Comparison of ENCODE assay signal across 8 mouse cellular contexts in the genomic region with DNA sequence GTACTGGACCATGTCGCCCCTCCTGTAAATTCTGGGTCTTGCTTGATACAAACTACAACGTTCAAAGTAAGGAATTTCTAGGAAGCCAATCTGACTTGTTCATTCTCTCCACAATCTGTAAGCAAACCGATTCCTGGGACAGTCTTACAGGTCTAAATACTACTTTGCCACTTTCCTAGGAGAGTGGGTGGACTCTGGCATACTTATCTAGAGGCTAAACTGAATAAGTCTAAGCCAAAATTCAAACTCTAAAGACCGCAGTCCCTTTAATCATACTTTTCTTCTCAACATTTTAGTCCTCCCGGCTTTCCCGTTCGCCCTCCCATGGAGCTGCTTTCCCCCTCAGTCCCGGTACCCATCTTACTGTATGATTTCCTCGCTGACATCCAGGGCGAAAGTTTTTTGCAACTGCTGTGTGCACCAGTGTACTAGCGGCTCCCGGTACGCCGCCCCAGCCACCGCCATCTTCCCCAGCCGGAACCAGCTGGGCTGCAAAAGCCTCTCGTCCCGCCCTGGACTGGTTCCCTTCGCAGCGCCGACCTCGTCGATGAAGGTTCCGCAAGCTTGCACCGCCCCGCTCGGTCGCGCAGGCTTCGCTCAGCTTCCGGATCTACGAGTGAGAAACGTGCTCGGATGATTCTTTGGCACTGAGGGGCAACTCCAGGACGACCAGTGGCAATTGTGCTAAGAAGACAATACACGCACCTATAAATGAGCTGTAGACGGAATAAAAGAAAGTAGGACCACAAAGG. TPM values are rescaled to one million over a fixed set of nuclear protein-coding genes. Genes with fewer than 3 reads are reported as not detected.
DNase-seq lines count a peak whose midpoint lies in the region; ATAC-seq and TF ChIP-seq lines count a peak whose summit lies in the region.

No protein-coding gene starts in this region.

- intact Hi-C loops in heart, postnatal 14 days (cut with DNase I), result no loop called here

- under 1% methylated on average over 37 of the region's 37 CpGs for WGBS in forebrain, embryonic 13.5 days
- WGBS in lung, adult 2 months, result under 1% methylated on average over 37 of the region's 37 CpGs

- no peaks in the 10 kb centered on the region for H3K4me1 ChIP-seq in ES-Bruce4 (ENCODE audit: control insufficient read depth, insufficient read depth, low read length)
- H3K4me1 ChIP-seq in forebrain, embryonic 13.5 days, result peaks cover 13% of the 10 kb centered on the region
- H3K4me1 ChIP-seq in lung, adult 2 months (ENCODE audit: control insufficient read depth, insufficient read depth, low read length), result no peaks in the 10 kb centered on the region; the same call in 1 of the 2 replicates

- H3K4me3 ChIP-seq in ES-Bruce4 (ENCODE audit: low read depth, low read length), result peak overlapping the region; percentile 96
- H3K4me3 ChIP-seq in forebrain, embryonic 13.5 days, result peak overlapping the region; percentile 59
- peak overlapping the region; percentile 98 for H3K4me3 ChIP-seq in lung, adult 2 months (replicated peaks; ENCODE audit: extremely low read depth, low read depth, low read length)

- TF ChIP-seq EP300 in ES-Bruce4 (IDR thresholded peaks at IDR 0.05; ENCODE audit: insufficient read depth, low read depth, low read length), result peak; percentile 71; the same call in 1 of the 2 replicates

- no peak overlapping the region for H3K27ac ChIP-seq in ES-Bruce4 (ENCODE audit: insufficient read depth, low read length)
- H3K27ac ChIP-seq in forebrain, embryonic 13.5 days, result peak overlapping the region; percentile 16; the same call in 1 of the 2 replicates

- H3K9ac ChIP-seq in ES-Bruce4 (ENCODE audit: low read depth, poor library complexity, severe bottlenecking), result peak overlapping the region; percentile 75
- H3K9ac ChIP-seq in forebrain, embryonic 13.5 days, result peak overlapping the region; percentile 75

- peak; percentile 90 to 94 for DNase-seq in heart, postnatal 14 days
- peak; percentile 85 to 90 for DNase-seq in layer of hippocampus, adult 18-20 months (ENCODE audit: low spot score in 2 of 2)
- DNase-seq in lung, adult 2 months, result peak; percentile 86
- DNase-seq in thymus, adult 18-20 months, result peak; percentile 81 to 82

- H3K4me2 ChIP-seq in forebrain, embryonic 13.5 days, result peak overlapping the region; percentile 72

- H3K27me3 ChIP-seq in ES-Bruce4 (ENCODE audit: control insufficient read depth, insufficient read depth, low read length, poor library complexity, severe bottlenecking), result no peaks in the 10 kb centered on the region
- no peaks in the 10 kb centered on the region for H3K27me3 ChIP-seq in forebrain, embryonic 13.5 days

- TF ChIP-seq POLR2A in ES-Bruce4 (IDR thresholded peaks at IDR 0.05; ENCODE audit: insufficient read depth, low read length), result peak; percentile 61
- TF ChIP-seq POLR2A in lung, adult 2 months (IDR thresholded peaks at IDR 0.05; ENCODE audit: borderline replicate concordance, extremely low read depth, low read depth, low read length), result peak; percentile 85

- no peaks in the 10 kb centered on the region for H3K9me3 ChIP-seq in ES-Bruce4 (replicated peaks; ENCODE audit: control insufficient read depth, insufficient read depth, low read length, poor library complexity, severe bottlenecking)
- no peaks in the 10 kb centered on the region for H3K9me3 ChIP-seq in forebrain, embryonic 13.5 days (replicated peaks)

- TF ChIP-seq CTCF in ES-Bruce4 (IDR thresholded peaks at IDR 0.05; ENCODE audit: low read depth, low read length), result no peak
- TF ChIP-seq CTCF in lung, adult 2 months (IDR thresholded peaks at IDR 0.05; ENCODE audit: insufficient read depth, low read length), result no peak

- peaks cover 3% of the 10 kb centered on the region for H3K36me3 ChIP-seq in ES-Bruce4 (ENCODE audit: control insufficient read depth, insufficient read depth, low read length, poor library complexity, severe bottlenecking)
- H3K36me3 ChIP-seq in forebrain, embryonic 13.5 days (ENCODE audit: poor library complexity, severe bottlenecking), result peaks cover 6% of the 10 kb centered on the region; the same call in 1 of the 2 replicates

- peak; percentile 88; the same call in 1 of the 2 replicates for ATAC-seq in cerebellum, adult (ENCODE audit: insufficient number of reproducible peaks, low FRiP score, low TSS enrichment)
- peak; percentile 95 for ATAC-seq in forebrain, embryonic 13.5 days
- ATAC-seq in neutrophil, adult 5-6 weeks (ENCODE audit: extremely low read depth, insufficient number of reproducible peaks, low FRiP score, poor library complexity, severe bottlenecking), result peak; percentile 100

RNA-seq across cellular contexts. Expression of gene Pclaf, which starts 5.3 kb away (rescaled TPM):
- 73.7 and 76.4 TPM in 2 replicates for polyA plus RNA-seq in ES-Bruce4 (2011; ENCODE audit: insufficient read depth, insufficient read length, low read depth, missing spikeins)
- 166 and 189 TPM in 2 replicates for polyA plus RNA-seq in forebrain, embryonic 13.5 days (2015; fragmentation: Nextera tagmentation; extraction: Ambion mirVana)
- 1 to 10 TPM; 3.8 to 8.1 TPM for total RNA-seq in heart, postnatal 14 days (2021)
- total RNA-seq in layer of hippocampus, adult 18-20 months (2021), result not detected
- 0.28 and 1.2 TPM in 2 replicates for polyA plus RNA-seq in lung, adult 2 months (2012; rRNA removed)
- 0.25 and 0.35 TPM in 2 replicates for total RNA-seq in neutrophil, adult 5-6 weeks (2017)

RNA-seq across cellular contexts. Expression of gene Trip4, which starts 23.9 kb away (rescaled TPM):
- polyA plus RNA-seq in ES-Bruce4 (2011; ENCODE audit: insufficient read depth, insufficient read length, low read depth, missing spikeins), result 31.0 and 37.4 TPM in 2 replicates
- 27.5 and 29.6 TPM in 2 replicates for polyA plus RNA-seq in forebrain, embryonic 13.5 days (2015; fragmentation: Nextera tagmentation; extraction: Ambion mirVana)
- 10 to 100 TPM; 18.9 to 19.0 TPM for total RNA-seq in heart, postnatal 14 days (2021)
- total RNA-seq in layer of hippocampus, adult 18-20 months (2021), result 10 to 100 TPM; 36.9 to 42.2 TPM
- polyA plus RNA-seq in lung, adult 2 months (2012; rRNA removed), result 6.7 and 8.4 TPM in 2 replicates
- 26.5 and 41.9 TPM in 2 replicates for total RNA-seq in neutrophil, adult 5-6 weeks (2017)

RNA-seq across cellular contexts. Expression of gene Csnk1g1, which starts 24.0 kb away (rescaled TPM):
- polyA plus RNA-seq in ES-Bruce4 (2011; ENCODE audit: insufficient read depth, insufficient read length, low read depth, missing spikeins), result 56.1 and 69.5 TPM in 2 replicates
- 20.8 and 21.8 TPM in 2 replicates for polyA plus RNA-seq in forebrain, embryonic 13.5 days (2015; fragmentation: Nextera tagmentation; extraction: Ambion mirVana)
- 10 to 100 TPM; 12.4 to 13.7 TPM for total RNA-seq in heart, postnatal 14 days (2021)
- 10 to 100 TPM; 38.1 to 40.1 TPM for total RNA-seq in layer of hippocampus, adult 18-20 months (2021)
- 4.4 and 5.8 TPM in 2 replicates for polyA plus RNA-seq in lung, adult 2 months (2012; rRNA removed)
- total RNA-seq in neutrophil, adult 5-6 weeks (2017), result 54.1 and 57.8 TPM in 2 replicates

RNA-seq across cellular contexts. Expression of gene Zfp609, which starts 57.4 kb away (rescaled TPM):
- 47.0 and 48.8 TPM in 2 replicates for polyA plus RNA-seq in ES-Bruce4 (2011; ENCODE audit: insufficient read depth, insufficient read length, low read depth, missing spikeins)
- 9.4 and 9.6 TPM in 2 replicates for polyA plus RNA-seq in forebrain, embryonic 13.5 days (2015; fragmentation: Nextera tagmentation; extraction: Ambion mirVana)
- total RNA-seq in heart, postnatal 14 days (2021), result 10 to 100 TPM; 27.5 to 28.3 TPM
- 10 to 100 TPM; 56.2 to 58.6 TPM for total RNA-seq in layer of hippocampus, adult 18-20 months (2021)
- polyA plus RNA-seq in lung, adult 2 months (2012; rRNA removed), result 8.3 and 11.7 TPM in 2 replicates
- total RNA-seq in neutrophil, adult 5-6 weeks (2017), result 5.6 and 5.7 TPM in 2 replicates
